ENCODE assay signal across 14 mouse cellular contexts in genomic region chr19:31046601-31047000, GRCm38 (mm10). TPM values are rescaled to one million over a fixed set of nuclear protein-coding genes. Genes with fewer than 3 reads are reported as not detected.
DNase-seq lines count a peak whose midpoint lies in the region; ATAC-seq lines count a peak whose summit lies in the region.
"Had no signal": no experiment of that assay in that cellular context is flagged by ENCODE, and none has a peak within 500 bp of the region (broad histone marks: within the 10 kb centered on the region; RNA-seq: fewer than 3 reads in every experiment).

No protein-coding gene starts in this region.

- H3K27me3 ChIP-seq in liver, embryonic 11.5 days (replicated peaks; ENCODE audit: control insufficient read depth, insufficient read depth, low read length) = no peaks in the 10 kb centered on the region
- no peaks in the 10 kb centered on the region for H3K27me3 ChIP-seq in splenic B cell, adult 2 months (ENCODE audit: control insufficient read depth, insufficient read depth, low read length, poor library complexity, severe bottlenecking)
- no peaks in the 10 kb centered on the region for H3K27me3 ChIP-seq in forebrain, embryonic 11.5 days (ENCODE audit: control insufficient read depth, insufficient read depth, low read length)
- H3K27me3 ChIP-seq: hindbrain, embryonic 15.5 days; liver, embryonic 15.5 days; neural tube, embryonic 13.5 days; stomach, embryonic 15.5 days had no signal

- no peaks in the 10 kb centered on the region for H3K9me3 ChIP-seq in liver, embryonic 11.5 days (ENCODE audit: control insufficient read depth, low read length)
- H3K9me3 ChIP-seq in forebrain, embryonic 11.5 days (ENCODE audit: control insufficient read depth, low read length) = no peaks in the 10 kb centered on the region
- H3K9me3 ChIP-seq: heart, embryonic 10.5 days; hindbrain, embryonic 15.5 days; liver, embryonic 15.5 days; midbrain, embryonic 10.5 days; neural tube, embryonic 13.5 days; stomach, embryonic 15.5 days had no signal

- H3K36me3 ChIP-seq in liver, embryonic 11.5 days (ENCODE audit: control insufficient read depth, insufficient read depth, low read length) = no peaks in the 10 kb centered on the region
- H3K36me3 ChIP-seq in splenic B cell, adult 2 months (ENCODE audit: control insufficient read depth, insufficient read depth, low read length, poor library complexity, severe bottlenecking) = no peaks in the 10 kb centered on the region
- H3K36me3 ChIP-seq in forebrain, embryonic 11.5 days (ENCODE audit: control insufficient read depth, insufficient read depth, low read length) = no peaks in the 10 kb centered on the region
- H3K36me3 ChIP-seq: heart, embryonic 10.5 days; hindbrain, embryonic 15.5 days; liver, embryonic 15.5 days; midbrain, embryonic 10.5 days; neural tube, embryonic 13.5 days; stomach, embryonic 15.5 days had no signal

- no peak overlapping the region for H3K9ac ChIP-seq in liver, embryonic 11.5 days (ENCODE audit: low read depth, low read length)
- no peak overlapping the region for H3K9ac ChIP-seq in forebrain, embryonic 11.5 days (ENCODE audit: low read length)
- H3K9ac ChIP-seq: hindbrain, embryonic 15.5 days; liver, embryonic 15.5 days; neural tube, embryonic 13.5 days; stomach, embryonic 15.5 days had no signal

- H3K27ac ChIP-seq in liver, embryonic 11.5 days (ENCODE audit: low read depth, low read length) = no peak overlapping the region
- H3K27ac ChIP-seq in forebrain, embryonic 11.5 days (ENCODE audit: low read depth, low read length) = no peak overlapping the region
- H3K27ac ChIP-seq: heart, embryonic 10.5 days; hindbrain, embryonic 15.5 days; liver, embryonic 15.5 days; midbrain, embryonic 10.5 days; neural tube, embryonic 13.5 days; stomach, embryonic 15.5 days had no signal

- 90% methylated on average over 4 of the region's 4 CpGs for WGBS in liver, embryonic 11.5 days
- WGBS in forebrain, embryonic 11.5 days = 92% methylated on average over 4 of the region's 4 CpGs

- DNase-seq in CD4-positive, CD25-positive, alpha-beta regulatory T cell, adult 2 months (ENCODE audit: low read depth, low spot score) = peak; percentile 40
- DNase-seq in liver = peak; percentile 19
- no peak for DNase-seq in liver, embryonic 11.5 days (ENCODE audit: low spot score)
- DNase-seq in NIH3T3 (ENCODE audit: low read depth) = peak; percentile 9
- peak; percentile 35 for DNase-seq in splenic B cell, adult 2 months (ENCODE audit: low read depth, low spot score)
- no peak for DNase-seq in cerebellum, adult 9-11 months
- DNase-seq in forebrain, embryonic 11.5 days (ENCODE audit: low spot score) = no peak

- ATAC-seq in CD4-positive, CD25-positive, alpha-beta regulatory T cell, adult 4 months = no peak
- ATAC-seq in liver, embryonic 11.5 days (replicated peaks; ENCODE audit: low FRiP score) = no peak
- ATAC-seq in forebrain, embryonic 11.5 days (replicated peaks; ENCODE audit: low FRiP score) = no peak

- no peaks in the 10 kb centered on the region for H3K4me1 ChIP-seq in liver, embryonic 11.5 days (replicated peaks; ENCODE audit: control insufficient read depth, insufficient read depth, low read length)
- H3K4me1 ChIP-seq in forebrain, embryonic 11.5 days (replicated peaks; ENCODE audit: control insufficient read depth, insufficient read depth, low read length) = no peaks in the 10 kb centered on the region
- H3K4me1 ChIP-seq: heart, embryonic 10.5 days; hindbrain, embryonic 15.5 days; liver, embryonic 15.5 days; midbrain, embryonic 10.5 days; neural tube, embryonic 13.5 days; stomach, embryonic 15.5 days had no signal

- no peak overlapping the region for H3K4me3 ChIP-seq in liver, embryonic 11.5 days (ENCODE audit: low read depth, low read length)
- H3K4me3 ChIP-seq in forebrain, embryonic 11.5 days (ENCODE audit: low read depth, low read length) = no peak overlapping the region
- H3K4me3 ChIP-seq: heart, embryonic 10.5 days; hindbrain, embryonic 15.5 days; liver, embryonic 15.5 days; midbrain, embryonic 10.5 days; neural tube, embryonic 13.5 days; stomach, embryonic 15.5 days had no signal

- no peak overlapping the region for H3K4me2 ChIP-seq in liver, embryonic 11.5 days
- H3K4me2 ChIP-seq in forebrain, embryonic 11.5 days (ENCODE audit: low read depth, low read length, severe bottlenecking) = no peak overlapping the region
- H3K4me2 ChIP-seq: hindbrain, embryonic 15.5 days; liver, embryonic 15.5 days; neural tube, embryonic 13.5 days; stomach, embryonic 15.5 days had no signal

RNA-seq across cellular contexts. Expression of gene Cstf2t, which starts 36.0 kb away (rescaled TPM):
- polyA plus RNA-seq in CD4-positive, CD25-positive, alpha-beta regulatory T cell, adult 4 months (2017; shearing (Covaris generic)) = 10 to 100 TPM; 15.3 to 16.0 TPM
- polyA plus RNA-seq in liver, embryonic 11.5 days (2014; fragmentation: Nextera tagmentation; extraction: Ambion mirVana) = 21.4 and 22.6 TPM in 2 replicates
- 45.2 and 45.8 TPM in 2 replicates for polyA plus RNA-seq in forebrain, embryonic 11.5 days (2014; fragmentation: Nextera tagmentation; extraction: Ambion mirVana)

Comparison
In these comparisons a context has a peak if more than half of its experiments do, and no peak if none do; other contexts are left out.
1. DNase-seq: peak in CD4-positive, CD25-positive, alpha-beta regulatory T cell, adult 2 months (single experiment), liver (single experiment), NIH3T3 (single experiment) and splenic B cell, adult 2 months (single experiment); none in liver, embryonic 11.5 days (single experiment), cerebellum, adult 9-11 months (single experiment) and forebrain, embryonic 11.5 days (single experiment).